Mouse (Mus musculus) ovary, postnatal 36 days (tissue): ENCODE data around the gene Efna2.
"Not testable (repeated sequence)": the region's sequence is repeated elsewhere in the genome, so short reads cannot be mapped to it uniquely, and the experiment has no call there.

Experiments
- DNase-seq: peaks from one replicate; pipeline ENCODE4 v3.0.0; 2022; ENCODE audit warnings: low spot score, mixed read lengths

The Efna2 gene

GRCm38 (mm10) chr10:80155277-80155676 is 24.0 kb upstream of the Efna2 start:
- no peak for DNase-seq

- no peak for DNase-seq
Measured at GRCm38 (mm10) chr10:80156002-80156751, 23.1 kb upstream of the Efna2 start.

- DNase-seq = no peak
Measured at GRCm38 (mm10) chr10:80156752-80157053, 22.6 kb upstream of the Efna2 start.

- DNase-seq = no peak
Measured at GRCm38 (mm10) chr10:80157141-80157929, 21.9 kb upstream of the Efna2 start.

GRCm38 (mm10) chr10:80158307-80158986 is 20.8 kb upstream of the Efna2 start:
- peak; percentile 51 for DNase-seq

- peak; percentile 50 for DNase-seq
Measured at GRCm38 (mm10) chr10:80159021-80159560, 20.2 kb upstream of the Efna2 start.

GRCm38 (mm10) chr10:80159561-80160454 is 19.5 kb upstream of the Efna2 start:
- peak; percentile 98 for DNase-seq

- DNase-seq = peak; percentile 85
Measured at GRCm38 (mm10) chr10:80160455-80161371, 18.6 kb upstream of the Efna2 start.

- DNase-seq = peak; percentile 32
Measured at GRCm38 (mm10) chr10:80161522-80162242, 17.6 kb upstream of the Efna2 start.

GRCm38 (mm10) chr10:80162243-80162608 is 17.1 kb upstream of the Efna2 start:
- no peak for DNase-seq

GRCm38 (mm10) chr10:80162716-80163299 is 16.5 kb upstream of the Efna2 start:
- peak; percentile 7 for DNase-seq

GRCm38 (mm10) chr10:80163721-80164120 is 15.6 kb upstream of the Efna2 start:
- no peak for DNase-seq

- no peak for DNase-seq
Measured at GRCm38 (mm10) chr10:80164161-80164997, 14.9 kb upstream of the Efna2 start.

- peak; percentile 95 for DNase-seq
Measured at GRCm38 (mm10) chr10:80164998-80165344, 14.3 kb upstream of the Efna2 start.

- DNase-seq = no peak
Measured at GRCm38 (mm10) chr10:80165392-80166128, 13.7 kb upstream of the Efna2 start, which contains the start of gene Cirbp. Gene Cirbp (plus strand): TSS chr10:80165985.

GRCm38 (mm10) chr10:80166136-80166535 is 13.1 kb upstream of the Efna2 start:
- DNase-seq = not testable (repeated sequence)

GRCm38 (mm10) chr10:80167460-80168037 is 11.7 kb upstream of the Efna2 start:
- DNase-seq = peak; percentile 98
